Mouse (Mus musculus) spleen, adult 2 months (tissue): ENCODE measurements at regions not wholly inside any gene's neighbourhood (a gene's known extent, or its start where the extent isn't known, plus 50 kb on each side); places are given as distances from the start of the nearest gene placed in this dataset.

ENCODE experiments used
- DNase-seq, 2 experiments: peaks; one replicate each; pipeline versions ENCODE4 v3.0.0 to v3.0.0-alpha.2; 2012 to 2021; ENCODE audit warnings: low spot score in 2 of 2, low read depth in 1 of 2
- H3K27ac ChIP-seq: fragments of 200-500 bp; 2 replicates; pipeline ENCODE4 v1.5.1; 2012; ENCODE audit warnings: low read length, inconsistent platforms; ENCODE audit not compliant: insufficient read depth
- H3K27me3 ChIP-seq: fragments of 200-500 bp; 2 replicates; pipeline ENCODE4 v1.6.1; 2012; ENCODE audit warnings: mild to moderate bottlenecking, moderate library complexity, low read length, inconsistent platforms; ENCODE audit not compliant: control insufficient read depth, insufficient read depth
- H3K36me3 ChIP-seq: fragments of 200-500 bp; 2 replicates; pipeline ENCODE4 v1.6.1; 2012; ENCODE audit warnings: mild to moderate bottlenecking, low read length, inconsistent platforms; ENCODE audit not compliant: control insufficient read depth, insufficient read depth
- H3K4me1 ChIP-seq: fragments of 200-500 bp; 2 replicates; pipeline ENCODE4 v1.6.1; 2011; ENCODE audit warnings: inconsistent platforms; ENCODE audit not compliant: control insufficient read depth, insufficient read depth, insufficient read length
- H3K4me3 ChIP-seq: fragments of 200-500 bp; 2 replicates; pipeline ENCODE4 v1.5.1; 2011; ENCODE audit warnings: mild to moderate bottlenecking, inconsistent platforms; ENCODE audit not compliant: insufficient read depth, insufficient read length; ENCODE audit errors: extremely low read depth
- CTCF ChIP-seq: fragments of 200-500 bp; IDR thresholded peaks from 2 replicates; pipeline ENCODE4 v1.5.1; 2011; ENCODE audit warnings: mild to moderate bottlenecking, inconsistent platforms; ENCODE audit not compliant: insufficient read depth, insufficient read length, insufficient replicate concordance; ENCODE audit errors: extremely low read depth
- POLR2A ChIP-seq: fragments of 200-500 bp; IDR thresholded peaks from 2 replicates; pipeline ENCODE4 v1.6.1; 2011; ENCODE audit warnings: low read depth, low read length, inconsistent platforms
- WGBS: fragments of 180-500 bp; shearing (Covaris S2); methylation state at CpG from one replicate; pipeline ENCODE4 v1.1.7; 2018; 5-methylcytosine and 5-hydroxymethylcytosine counted together

GRCm38 (mm10) chr5:119249124-119249718 lies 421.2 kb upstream of the Tbx3 start:
- no peak for DNase-seq
- 65% methylated on average over 6 of the region's 6 CpGs for WGBS
- Histone ChIP-seq H3K36me3 (no peaks in the 10 kb centered on the region), H3K4me1 (no peaks in the 10 kb centered on the region), H3K27me3 (no peaks in the 10 kb centered on the region), H3K4me3 (no peak overlapping the region), H3K27ac (no peak overlapping the region)
- no peak for TF ChIP-seq POLR2A
- no peak for TF ChIP-seq CTCF

DNA sequence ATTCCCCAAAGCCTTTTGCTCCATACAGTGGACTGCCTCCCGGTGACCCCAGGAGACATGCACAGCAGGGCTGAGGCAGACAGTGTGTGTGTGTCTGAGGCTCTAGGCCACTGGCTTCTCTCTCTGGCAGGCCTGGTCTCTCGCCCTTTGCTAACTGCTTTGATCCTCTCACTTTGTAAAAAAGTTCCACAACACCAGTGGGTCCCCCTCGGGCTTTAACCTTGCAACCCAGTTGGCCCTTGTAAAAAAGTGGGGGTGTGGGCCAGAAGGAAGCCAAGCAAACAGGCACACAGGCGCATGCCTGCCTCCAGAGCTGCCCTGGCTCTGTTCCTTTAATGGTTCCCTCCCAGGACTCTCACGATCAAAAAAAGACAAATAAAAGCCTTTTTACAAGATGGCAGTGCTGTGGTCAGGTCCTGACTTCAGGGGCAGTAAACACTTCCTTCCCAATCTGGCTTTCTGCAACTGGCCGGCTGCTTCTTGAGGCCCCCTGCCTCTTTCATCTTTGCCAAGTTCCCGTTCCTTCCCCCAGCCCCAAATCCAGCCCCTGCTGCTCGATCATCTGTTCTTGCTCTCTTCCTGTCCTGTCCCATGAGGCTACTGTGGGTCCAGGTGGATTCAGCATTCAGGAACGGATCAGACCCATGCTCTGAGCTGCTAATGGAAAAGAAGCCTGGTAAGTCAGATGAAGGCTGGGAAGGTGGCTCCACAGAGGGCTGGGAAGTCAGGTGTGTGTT lies 419.0 kb upstream of the Tbx3 start:
- TF ChIP-seq POLR2A (no peak), CTCF (no peak)
- WGBS: 37% methylated on average over 9 of the region's 9 CpGs
- DNase-seq: no peak

GRCm38 (mm10) chr5:119257374-119258120 lies 412.9 kb upstream of the Tbx3 start:
- no peak overlapping the region for H3K27ac ChIP-seq
- no peak for DNase-seq
- TF ChIP-seq CTCF: no peak
- no peak for TF ChIP-seq POLR2A
- no peaks in the 10 kb centered on the region for H3K36me3 ChIP-seq
- H3K4me3 ChIP-seq: no peak overlapping the region
- no peaks in the 10 kb centered on the region for H3K4me1 ChIP-seq
- 73% methylated on average over 21 of the region's 21 CpGs for WGBS
- no peaks in the 10 kb centered on the region for H3K27me3 ChIP-seq

More for the DNA sequence above, 419.0 kb upstream of the Tbx3 start:
- Histone ChIP-seq H3K36me3 (no peaks in the 10 kb centered on the region), H3K4me1 (no peaks in the 10 kb centered on the region), H3K27me3 (no peaks in the 10 kb centered on the region), H3K4me3 (no peak overlapping the region), H3K27ac (no peak overlapping the region)

DNA sequence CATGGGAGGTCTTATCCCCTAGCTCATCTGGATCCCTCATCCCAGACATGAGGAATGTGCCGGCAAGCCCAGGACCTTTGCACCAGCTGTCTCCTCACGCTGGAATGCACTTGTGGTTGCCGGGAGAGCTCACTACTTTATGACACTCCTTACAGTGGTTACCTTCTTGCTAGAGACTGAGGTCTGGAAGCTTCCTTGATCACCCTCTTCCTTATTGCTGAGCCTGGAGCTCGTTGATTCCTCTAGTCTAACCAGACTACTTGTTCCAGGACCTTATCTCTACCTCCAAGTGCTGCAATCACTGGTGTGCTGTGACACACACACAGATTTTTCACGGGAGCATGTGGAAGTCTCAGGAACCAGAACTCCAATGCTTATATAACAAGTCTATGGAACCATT lies 411.6 kb upstream of the Tbx3 start:
- H3K4me3 ChIP-seq: no peak overlapping the region
- no peaks in the 10 kb centered on the region for H3K27me3 ChIP-seq
- no peaks in the 10 kb centered on the region for H3K36me3 ChIP-seq
- no peak overlapping the region for H3K27ac ChIP-seq
- 69% methylated on average over 5 of the region's 5 CpGs for WGBS
- TF ChIP-seq POLR2A: no peak
- no peak for TF ChIP-seq CTCF
- no peaks in the 10 kb centered on the region for H3K4me1 ChIP-seq
- no peak for DNase-seq

- DNase-seq: no peak
- WGBS: 85% methylated on average over 20 of the region's 20 CpGs
- no peaks in the 10 kb centered on the region for H3K4me1 ChIP-seq
- no peak overlapping the region for H3K27ac ChIP-seq
- no peaks in the 10 kb centered on the region for H3K36me3 ChIP-seq
- no peak for TF ChIP-seq POLR2A
- no peak overlapping the region for H3K4me3 ChIP-seq
- no peaks in the 10 kb centered on the region for H3K27me3 ChIP-seq
Observed at GRCm38 (mm10) chr5:119265149-119265890, 405.1 kb upstream of the Tbx3 start.

DNA sequence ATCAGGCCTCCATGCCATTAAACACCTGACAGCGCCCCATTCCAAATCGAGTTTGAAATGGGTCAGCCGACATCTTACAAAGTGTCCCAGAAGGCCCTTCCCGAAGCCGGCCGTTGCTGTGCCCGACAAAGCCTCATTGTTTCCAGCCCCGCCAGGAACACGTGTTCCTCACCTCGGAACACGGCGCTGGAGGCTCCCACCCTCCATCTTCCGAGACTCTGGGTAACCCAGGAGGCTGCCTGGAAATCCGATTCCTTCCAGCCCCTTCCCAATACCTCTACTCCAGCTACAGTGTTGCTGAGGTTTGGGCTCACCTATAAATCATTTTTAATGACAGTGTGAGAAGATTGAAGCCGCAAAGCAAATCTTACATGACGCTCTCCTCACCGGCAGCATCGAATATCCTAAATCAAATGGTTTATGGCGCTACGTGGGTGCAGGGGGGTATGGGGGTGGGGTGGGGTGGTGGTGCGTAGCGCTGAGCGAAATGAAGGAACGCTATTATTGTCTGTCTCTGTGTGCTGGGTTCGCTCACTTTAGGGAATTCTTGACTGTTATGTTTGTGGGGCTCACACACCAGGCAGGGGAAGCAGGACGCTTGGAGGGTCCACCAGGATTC lies 399.1 kb upstream of the Tbx3 start:
- no peak for TF ChIP-seq CTCF
- no peak for DNase-seq
- Histone ChIP-seq H3K27me3 (no peaks in the 10 kb centered on the region), H3K4me1 (no peaks in the 10 kb centered on the region), H3K4me3 (no peak overlapping the region), H3K36me3 (no peaks in the 10 kb centered on the region), H3K27ac (no peak overlapping the region)
- 93% methylated on average over 26 of the region's 26 CpGs for WGBS
